Mouse (Mus musculus) cortical plate, adult 2 months (tissue): ENCODE results near the gene Tspan18.

Experiments
- CTCF ChIP-seq: fragments of 200-500 bp; IDR thresholded peaks from 2 replicates; pipeline ENCODE4 v1.5.1; 2011; ENCODE audit warnings: mild to moderate bottlenecking, control low read depth, low read length; ENCODE audit not compliant: insufficient read depth; ENCODE audit errors: extremely low read depth
- POLR2A ChIP-seq: fragments of 200-500 bp; IDR thresholded peaks from 2 replicates; pipeline ENCODE4 v1.6.1; 2011; ENCODE audit warnings: mild to moderate bottlenecking, low read length, control low read depth; ENCODE audit not compliant: insufficient read depth; ENCODE audit errors: extremely low read depth

GRCm38 (mm10) chr2:93152191-93152601 lies 182.1 kb downstream of the Tspan18 start:
- TF ChIP-seq CTCF (no peak), POLR2A (no peak)
